Mouse (Mus musculus): ENCODE results near the gene Gng7.
A peak's percentile ranks its signal among the peaks of the same experiment; 100 is the strongest.

Gene Gng7

GRCm38 (mm10) chr10:80901409-80902272, 113.1 kb downstream of the Gng7 start:
- no peak for DNase-seq (ENCODE audit: low read depth)

DNA sequence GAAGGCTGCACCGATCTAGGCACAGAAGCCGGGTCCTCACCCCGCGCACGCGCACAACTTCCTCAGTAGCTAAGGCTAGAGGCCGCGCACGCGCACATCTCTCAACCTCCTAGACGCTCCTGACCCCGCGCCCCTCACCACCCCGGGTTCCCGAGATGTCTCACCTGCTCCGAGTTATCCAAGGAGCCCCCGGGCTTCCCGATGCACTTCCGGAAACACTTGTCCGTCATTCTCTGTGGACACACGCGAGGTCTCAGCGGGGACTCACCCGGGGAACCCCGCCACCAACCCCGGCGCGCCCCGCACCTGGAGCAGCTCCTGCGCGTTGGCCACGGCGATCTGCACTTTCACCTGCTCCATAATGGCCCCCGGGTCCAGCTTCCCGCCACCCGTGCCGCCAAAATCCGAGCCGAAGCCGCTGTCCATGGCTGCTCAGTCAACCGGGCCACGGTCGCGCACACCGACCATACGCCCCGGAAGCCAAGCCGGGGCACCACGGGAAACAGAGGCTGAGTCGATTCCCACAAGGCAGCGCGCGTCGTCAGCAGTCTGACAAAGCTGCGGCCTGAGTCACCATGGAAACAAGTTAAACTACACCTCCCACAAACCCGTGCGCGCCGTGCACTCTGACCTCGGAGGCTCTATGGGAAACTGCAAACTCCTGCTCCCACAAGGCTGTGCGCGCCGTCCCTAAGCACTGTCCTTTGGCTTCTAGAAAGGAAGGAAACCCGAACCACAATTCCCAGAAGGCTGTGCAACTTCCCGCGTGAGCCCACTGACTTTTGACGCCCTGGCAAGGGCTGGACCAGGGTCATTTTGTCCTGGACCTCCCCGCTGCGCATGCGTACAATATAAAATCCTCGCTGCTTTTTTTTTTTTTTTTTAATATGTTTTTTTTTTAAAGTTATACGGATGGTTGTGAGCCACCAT, 114.2 kb downstream of the Gng7 start, which contains the start of gene Timm13:
Timm13 (minus strand) TSS at position 652 of the 930 bp plus-strand sequence.
- peak; percentile 100 for DNase-seq (ENCODE audit: low read depth)

GRCm38 (mm10) chr10:80899591-80900317, 115.0 kb downstream of the Gng7 start:
- DNase-seq (ENCODE audit: low read depth), result no peak

DNA sequence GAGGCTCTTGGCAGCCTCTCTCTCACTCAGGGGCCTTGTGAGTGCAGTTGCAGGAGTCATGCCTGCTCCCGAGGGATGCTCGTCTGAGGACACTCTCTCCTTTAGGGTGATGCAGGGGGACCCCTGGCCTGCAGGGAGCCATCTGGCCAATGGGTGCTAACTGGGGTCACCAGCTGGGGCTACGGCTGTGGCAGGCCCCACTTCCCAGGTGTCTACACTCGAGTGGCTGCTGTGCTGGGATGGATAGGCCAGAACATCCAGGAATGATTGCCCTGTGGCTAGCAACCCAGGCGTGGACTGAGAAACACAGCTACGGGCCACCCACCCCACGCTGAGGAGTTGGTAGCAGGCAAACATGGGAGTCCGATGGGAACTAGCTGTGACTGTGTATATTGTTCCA, 115.7 kb downstream of the Gng7 start:
- DNase-seq (ENCODE audit: low read depth), result no peak
